Mouse (Mus musculus): ENCODE data around the gene Dxo. TPM values are rescaled to one million over a fixed set of nuclear protein-coding genes. Genes with fewer than 3 reads are reported as not detected.
A peak's percentile ranks its signal among the peaks of the same experiment; 100 is the strongest.
"Not testable (repeated sequence)": the region's sequence is repeated elsewhere in the genome, so short reads cannot be mapped to it uniquely, and the experiment has no call there.

The Dxo gene
- polyA plus RNA-seq, 1 experiment from 2014 or later, result 73.2 TPM

- no peaks in the 10 kb centered on the region for H3K27me3 ChIP-seq (ENCODE audit: control insufficient read depth, insufficient read depth, low read depth, low read length)
- 73% methylated on average over 15 of the region's 15 CpGs for WGBS
- no peak for ATAC-seq
- H3K4me3 ChIP-seq (ENCODE audit: low read depth, low read length), result no peak overlapping the region
- H3K27ac ChIP-seq (ENCODE audit: low read length), result no peak overlapping the region
- H3K4me2 ChIP-seq (ENCODE audit: low read length), result no peak overlapping the region
- no peaks in the 10 kb centered on the region for H3K4me1 ChIP-seq (ENCODE audit: control insufficient read depth, insufficient read depth, low read length)
- H3K9me3 ChIP-seq (replicated peaks; ENCODE audit: control insufficient read depth, low read length, poor library complexity, severe bottlenecking), result no peaks in the 10 kb centered on the region
- H3K36me3 ChIP-seq (ENCODE audit: control insufficient read depth, insufficient read depth, low read length), result no peaks in the 10 kb centered on the region
- H3K9ac ChIP-seq (ENCODE audit: low read depth, low read length), result no peak overlapping the region
These were observed 25.5 kb upstream of the Dxo start for GRCm38 (mm10) chr17:34811275-34811674.

- not testable (repeated sequence) for ATAC-seq; H3K27ac ChIP-seq (ENCODE audit: low read length)
These were observed 23.1 kb upstream of the Dxo start for GRCm38 (mm10) chr17:34813747-34814146.

GRCm38 (mm10) chr17:34814818-34815370 lies 21.9 kb upstream of the Dxo start:
- Histone ChIP-seq H3K27ac (ENCODE audit: low read length) (no peak overlapping the region), H3K9ac (ENCODE audit: low read depth, low read length) (no peak overlapping the region), H3K9me3 (replicated peaks; ENCODE audit: control insufficient read depth, low read length, poor library complexity, severe bottlenecking) (no peaks in the 10 kb centered on the region), H3K36me3 (ENCODE audit: control insufficient read depth, insufficient read depth, low read length) (no peaks in the 10 kb centered on the region), H3K4me2 (ENCODE audit: low read length) (no peak overlapping the region), H3K27me3 (ENCODE audit: control insufficient read depth, insufficient read depth, low read depth, low read length) (no peaks in the 10 kb centered on the region), H3K4me1 (ENCODE audit: control insufficient read depth, insufficient read depth, low read length) (no peaks in the 10 kb centered on the region), H3K4me3 (ENCODE audit: low read depth, low read length) (no peak overlapping the region)
- 76% methylated on average over 7 of the region's 7 CpGs for WGBS
- ATAC-seq, result no peak

More at GRCm38 (mm10) chr17:34813747-34814146, 23.1 kb upstream of the Dxo start:
- not testable (repeated sequence) for H3K4me1 ChIP-seq (ENCODE audit: control insufficient read depth, insufficient read depth, low read length); H3K27me3 ChIP-seq (ENCODE audit: control insufficient read depth, insufficient read depth, low read depth, low read length); H3K36me3 ChIP-seq (ENCODE audit: control insufficient read depth, insufficient read depth, low read length); H3K4me2 ChIP-seq (ENCODE audit: low read length); H3K4me3 ChIP-seq (ENCODE audit: low read depth, low read length); H3K9ac ChIP-seq (ENCODE audit: low read depth, low read length); H3K9me3 ChIP-seq (replicated peaks; ENCODE audit: control insufficient read depth, low read length, poor library complexity, severe bottlenecking)
- 56% methylated on average over 11 of the region's 12 CpGs for WGBS

GRCm38 (mm10) chr17:34830776-34831175 lies 6.0 kb upstream of the Dxo start:
- WGBS, result 94% methylated on average over 1 of the region's 1 CpGs
- H3K4me3 ChIP-seq (ENCODE audit: low read depth, low read length); H3K27me3 ChIP-seq (ENCODE audit: control insufficient read depth, insufficient read depth, low read depth, low read length); ATAC-seq; H3K9ac ChIP-seq (ENCODE audit: low read depth, low read length); H3K4me2 ChIP-seq (ENCODE audit: low read length); H3K9me3 ChIP-seq (replicated peaks; ENCODE audit: control insufficient read depth, low read length, poor library complexity, severe bottlenecking); H3K27ac ChIP-seq (ENCODE audit: low read length): not testable (repeated sequence)
- Histone ChIP-seq H3K4me1 (ENCODE audit: control insufficient read depth, insufficient read depth, low read length) (peaks cover 12% of the 10 kb centered on the region), H3K36me3 (ENCODE audit: control insufficient read depth, insufficient read depth, low read length) (peaks cover 29% of the 10 kb centered on the region)

- 3% methylated on average over 37 of the region's 48 CpGs for WGBS
- Histone ChIP-seq H3K27ac (ENCODE audit: low read length) (peak overlapping the region; percentile 86), H3K36me3 (ENCODE audit: control insufficient read depth, insufficient read depth, low read length) (peaks cover 20% of the 10 kb centered on the region), H3K4me3 (ENCODE audit: low read depth, low read length) (peak overlapping the region; percentile 80), H3K27me3 (ENCODE audit: control insufficient read depth, insufficient read depth, low read depth, low read length) (no peaks in the 10 kb centered on the region), H3K9me3 (replicated peaks; ENCODE audit: control insufficient read depth, low read length, poor library complexity, severe bottlenecking) (no peaks in the 10 kb centered on the region), H3K4me1 (ENCODE audit: control insufficient read depth, insufficient read depth, low read length) (peaks cover 26% of the 10 kb centered on the region), H3K4me2 (ENCODE audit: low read length) (peak overlapping the region; percentile 99), H3K9ac (ENCODE audit: low read depth, low read length) (peak overlapping the region; percentile 85)
- peak; percentile 77 for ATAC-seq
These were observed 514 bp upstream of the Dxo start for GRCm38 (mm10) chr17:34836155-34836855.

- 42% methylated on average over 43 of the region's 43 CpGs for WGBS
- peaks cover 21% of the 10 kb centered on the region for H3K36me3 ChIP-seq (ENCODE audit: control insufficient read depth, insufficient read depth, low read length)
- H3K4me1 ChIP-seq (ENCODE audit: control insufficient read depth, insufficient read depth, low read length), result peaks cover 26% of the 10 kb centered on the region
- peak overlapping the region; percentile 85 for H3K9ac ChIP-seq (ENCODE audit: low read depth, low read length)
- H3K4me2 ChIP-seq (ENCODE audit: low read length), result peak overlapping the region; percentile 99
- H3K27me3 ChIP-seq (ENCODE audit: control insufficient read depth, insufficient read depth, low read depth, low read length), result no peaks in the 10 kb centered on the region
- peak overlapping the region; percentile 80 for H3K4me3 ChIP-seq (ENCODE audit: low read depth, low read length)
- ATAC-seq, result peak; percentile 4
- H3K27ac ChIP-seq (ENCODE audit: low read length), result peak overlapping the region; percentile 86
- H3K9me3 ChIP-seq (replicated peaks; ENCODE audit: control insufficient read depth, low read length, poor library complexity, severe bottlenecking), result no peaks in the 10 kb centered on the region
These were observed 875 bp downstream of the Dxo start for GRCm38 (mm10) chr17:34837464-34838324.

- Histone ChIP-seq H3K36me3 (ENCODE audit: control insufficient read depth, insufficient read depth, low read length) (peaks cover 25% of the 10 kb centered on the region), H3K4me3 (ENCODE audit: low read depth, low read length) (no peak overlapping the region), H3K4me2 (ENCODE audit: low read length) (no peak overlapping the region), H3K27me3 (ENCODE audit: control insufficient read depth, insufficient read depth, low read depth, low read length) (no peaks in the 10 kb centered on the region), H3K9me3 (replicated peaks; ENCODE audit: control insufficient read depth, low read length, poor library complexity, severe bottlenecking) (no peaks in the 10 kb centered on the region), H3K4me1 (ENCODE audit: control insufficient read depth, insufficient read depth, low read length) (peaks cover 26% of the 10 kb centered on the region), H3K27ac (ENCODE audit: low read length) (no peak overlapping the region), H3K9ac (ENCODE audit: low read depth, low read length) (no peak overlapping the region)
- no peak for ATAC-seq
- 91% methylated on average over 7 of the region's 7 CpGs for WGBS
These were observed 2.0 kb downstream of the Dxo start for GRCm38 (mm10) chr17:34838785-34839184.

GRCm38 (mm10) chr17:34840736-34841307 lies 4.0 kb downstream of the Dxo start:
- no peak for ATAC-seq
- WGBS, result 86% methylated on average over 6 of the region's 6 CpGs
- peaks cover 35% of the 10 kb centered on the region for H3K36me3 ChIP-seq (ENCODE audit: control insufficient read depth, insufficient read depth, low read length)

More at GRCm38 (mm10) chr17:34840736-34841307, 4.0 kb downstream of the Dxo start:
- no peak overlapping the region for H3K4me3 ChIP-seq (ENCODE audit: low read depth, low read length)
- no peaks in the 10 kb centered on the region for H3K27me3 ChIP-seq (ENCODE audit: control insufficient read depth, insufficient read depth, low read depth, low read length)
- no peak overlapping the region for H3K9ac ChIP-seq (ENCODE audit: low read depth, low read length)
- H3K27ac ChIP-seq (ENCODE audit: low read length), result no peak overlapping the region
- no peaks in the 10 kb centered on the region for H3K9me3 ChIP-seq (replicated peaks; ENCODE audit: control insufficient read depth, low read length, poor library complexity, severe bottlenecking)
- peaks cover 13% of the 10 kb centered on the region for H3K4me1 ChIP-seq (ENCODE audit: control insufficient read depth, insufficient read depth, low read length)
- no peak overlapping the region for H3K4me2 ChIP-seq (ENCODE audit: low read length)

Data from midbrain, embryonic 16.5 days (tissue).